Mouse (Mus musculus) embryo, embryonic 11.5 days (tissue): Measurements from ENCODE around the gene Cela1.

Source experiments
- DNase-seq: peaks from one replicate; pipeline ENCODE4 v3.0.0-alpha.2; 2012; ENCODE audit warnings: low read depth, low spot score

The Cela1 gene

GRCm38 (mm10) chr15:100670833-100671232 is 16.9 kb downstream of the Cela1 start:
- DNase-seq = no peak

- no peak for DNase-seq
Observed at GRCm38 (mm10) chr15:100670004-100670403, 17.7 kb downstream of the Cela1 start.

GRCm38 (mm10) chr15:100669337-100669736 is 18.4 kb downstream of the Cela1 start, which contains the start of gene Bin2:
TSS of gene Bin2 (minus strand) at chr15:100669553.
- no peak for DNase-seq

- DNase-seq = no peak
Observed at GRCm38 (mm10) chr15:100667871-100668545, 19.7 kb downstream of the Cela1 start.

GRCm38 (mm10) chr15:100667420-100667819 is 20.3 kb downstream of the Cela1 start:
- no peak for DNase-seq

- no peak for DNase-seq
Observed at GRCm38 (mm10) chr15:100666851-100667250, 20.9 kb downstream of the Cela1 start.

- no peak for DNase-seq
Observed at GRCm38 (mm10) chr15:100666219-100666696, 21.5 kb downstream of the Cela1 start.

- DNase-seq = no peak
Observed at GRCm38 (mm10) chr15:100665411-100666218, 22.1 kb downstream of the Cela1 start.

- no peak for DNase-seq
Observed at GRCm38 (mm10) chr15:100664813-100665274, 22.9 kb downstream of the Cela1 start.

- DNase-seq = no peak
Observed at GRCm38 (mm10) chr15:100660805-100661204, 26.9 kb downstream of the Cela1 start.

- no peak for DNase-seq
Observed at GRCm38 (mm10) chr15:100660306-100660705, 27.4 kb downstream of the Cela1 start.

GRCm38 (mm10) chr15:100655201-100655600 is 32.5 kb downstream of the Cela1 start:
- no peak for DNase-seq

GRCm38 (mm10) chr15:100654271-100654670 is 33.5 kb downstream of the Cela1 start:
- no peak for DNase-seq

GRCm38 (mm10) chr15:100651610-100652009 is 36.1 kb downstream of the Cela1 start:
- no peak for DNase-seq

GRCm38 (mm10) chr15:100650111-100650510 is 37.6 kb downstream of the Cela1 start:
- DNase-seq = no peak

- DNase-seq = no peak
Observed at GRCm38 (mm10) chr15:100646161-100646560, 41.6 kb downstream of the Cela1 start.

- no peak for DNase-seq
Observed at GRCm38 (mm10) chr15:100642451-100642850, 45.3 kb downstream of the Cela1 start.

GRCm38 (mm10) chr15:100641226-100641810 is 46.4 kb downstream of the Cela1 start:
- no peak for DNase-seq

- DNase-seq = no peak
Observed at GRCm38 (mm10) chr15:100639972-100640750, 47.6 kb downstream of the Cela1 start.

- DNase-seq = no peak
Observed at GRCm38 (mm10) chr15:100637661-100638060, 50.1 kb downstream of the Cela1 start.

- DNase-seq = no peak
Observed at GRCm38 (mm10) chr15:100636700-100637501, 50.8 kb downstream of the Cela1 start, which contains the start of gene Smagp. TSS of gene Smagp (minus strand) at chr15:100636940.
